Mouse (Mus musculus): ENCODE data around the gene Cand2.
A peak's percentile ranks its signal among the peaks of the same experiment; 100 is the strongest.

Cand2 gene

DNA sequence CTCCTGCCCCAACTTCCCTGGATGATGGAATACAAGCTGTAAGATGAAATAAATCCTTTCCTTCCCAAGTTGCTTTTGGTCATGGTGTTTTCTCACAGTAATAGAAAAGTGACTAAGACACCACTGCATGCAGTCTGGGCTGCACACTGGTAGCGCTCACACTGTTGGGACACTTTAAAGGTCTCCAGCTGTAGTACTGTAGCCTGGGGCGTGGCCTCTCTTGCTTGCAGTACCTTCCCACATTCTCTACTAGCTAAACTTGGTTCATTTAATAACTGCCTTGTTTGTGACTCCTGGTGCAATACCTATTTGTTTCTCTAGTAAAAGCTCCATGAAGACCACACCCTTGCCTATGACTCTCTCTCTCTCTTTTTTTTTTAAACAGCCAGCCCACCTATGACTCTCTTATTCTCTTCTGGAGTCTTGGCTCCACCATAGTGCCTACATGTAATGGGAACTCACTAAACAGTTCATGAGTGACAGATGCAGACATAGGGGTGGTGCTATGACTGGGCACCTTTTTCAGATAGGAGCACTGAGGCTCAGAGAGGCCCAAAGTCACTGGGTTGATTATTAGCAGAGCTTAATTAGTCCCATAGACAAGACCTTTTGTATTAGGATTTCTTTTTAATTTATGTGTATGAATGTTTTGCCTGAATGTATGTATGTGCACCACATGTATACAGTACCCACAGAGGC lies 58.0 kb downstream of the Cand2 start:
- DNase-seq, result no peak

DNA sequence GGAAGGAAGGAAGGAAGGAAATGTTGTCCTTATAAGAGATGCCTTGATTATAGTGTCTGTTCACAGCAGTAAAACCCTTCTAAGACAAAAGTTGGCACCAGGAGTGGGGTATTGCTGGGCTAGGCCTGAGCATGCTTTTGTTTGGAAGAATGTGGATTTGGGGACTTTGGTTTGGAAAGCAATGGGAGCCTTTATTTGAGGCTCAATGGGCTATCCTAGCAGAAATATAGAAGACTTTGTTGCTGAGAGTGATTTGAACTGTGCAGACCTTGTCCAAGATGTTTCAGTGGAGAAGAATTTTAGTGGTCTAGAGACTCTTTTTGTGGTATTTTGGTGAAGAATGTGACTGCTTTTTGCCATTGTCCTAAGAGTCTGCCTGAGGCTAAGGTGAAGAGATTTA lies 59.5 kb downstream of the Cand2 start:
- no peak for DNase-seq

DNA sequence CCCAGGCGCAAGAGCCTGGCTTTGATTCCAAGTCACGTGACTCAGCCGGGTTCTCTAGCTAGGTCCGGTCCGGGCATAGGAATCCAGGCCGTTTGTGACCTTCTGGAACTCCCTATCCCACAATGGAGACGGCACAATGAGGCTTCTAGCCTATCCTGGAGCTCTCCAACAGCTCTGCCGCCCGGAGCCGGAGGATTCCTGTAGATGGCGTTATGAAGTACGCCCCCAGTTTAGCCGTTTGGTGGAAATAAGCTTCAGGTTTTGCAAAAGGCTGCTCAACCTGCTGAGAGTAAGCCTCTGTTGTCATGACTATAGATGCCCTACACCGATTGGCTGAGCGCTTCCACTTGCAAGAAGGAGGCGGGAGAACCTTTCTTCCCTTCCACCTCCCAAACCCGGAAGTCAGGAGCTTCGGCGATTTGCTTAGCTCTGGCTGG lies 63.8 kb downstream of the Cand2 start, which contains the start of gene Efcab12:
Efcab12 (minus strand) TSS at position 252 of the 437 bp plus-strand sequence.
- DNase-seq, result no peak

DNA sequence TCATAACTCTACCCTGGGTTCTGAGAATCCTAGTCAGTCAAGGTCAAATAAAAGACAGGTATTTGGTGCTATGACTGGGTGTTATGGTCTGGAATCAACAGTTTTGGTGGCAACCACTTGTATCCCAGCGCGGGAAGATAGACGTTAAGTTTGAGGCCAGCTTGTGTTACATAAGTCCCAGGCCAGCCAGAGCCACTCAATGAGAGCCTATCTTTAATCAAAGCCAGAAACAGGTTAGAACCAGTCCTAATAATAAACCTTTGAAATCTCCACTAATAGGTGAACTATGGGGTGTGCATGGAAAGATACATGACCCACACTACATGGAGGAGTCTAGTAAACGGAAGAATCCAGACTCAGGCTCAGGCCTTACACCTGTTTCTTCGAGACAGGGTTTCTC lies 64.4 kb downstream of the Cand2 start:
- DNase-seq, result no peak

DNA sequence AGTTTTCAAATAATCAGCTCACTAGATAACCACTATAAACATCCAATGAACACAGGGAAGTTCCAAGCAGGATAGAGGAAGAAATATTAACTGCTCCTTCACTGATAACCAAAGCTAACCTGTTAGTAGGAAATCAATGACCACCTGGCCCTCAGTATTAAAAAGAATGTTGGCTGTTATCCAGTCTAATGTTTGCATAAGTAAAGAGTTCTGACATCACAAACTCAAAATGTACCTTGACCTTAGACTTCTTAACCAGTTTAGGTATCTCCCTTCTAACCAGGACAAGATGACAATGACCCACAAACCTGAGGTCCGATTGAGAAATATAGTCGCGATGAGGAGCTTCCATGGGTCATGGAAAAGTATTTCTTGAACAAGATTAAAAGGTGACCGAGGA lies 70.7 kb downstream of the Cand2 start:
- no peak for DNase-seq

DNA sequence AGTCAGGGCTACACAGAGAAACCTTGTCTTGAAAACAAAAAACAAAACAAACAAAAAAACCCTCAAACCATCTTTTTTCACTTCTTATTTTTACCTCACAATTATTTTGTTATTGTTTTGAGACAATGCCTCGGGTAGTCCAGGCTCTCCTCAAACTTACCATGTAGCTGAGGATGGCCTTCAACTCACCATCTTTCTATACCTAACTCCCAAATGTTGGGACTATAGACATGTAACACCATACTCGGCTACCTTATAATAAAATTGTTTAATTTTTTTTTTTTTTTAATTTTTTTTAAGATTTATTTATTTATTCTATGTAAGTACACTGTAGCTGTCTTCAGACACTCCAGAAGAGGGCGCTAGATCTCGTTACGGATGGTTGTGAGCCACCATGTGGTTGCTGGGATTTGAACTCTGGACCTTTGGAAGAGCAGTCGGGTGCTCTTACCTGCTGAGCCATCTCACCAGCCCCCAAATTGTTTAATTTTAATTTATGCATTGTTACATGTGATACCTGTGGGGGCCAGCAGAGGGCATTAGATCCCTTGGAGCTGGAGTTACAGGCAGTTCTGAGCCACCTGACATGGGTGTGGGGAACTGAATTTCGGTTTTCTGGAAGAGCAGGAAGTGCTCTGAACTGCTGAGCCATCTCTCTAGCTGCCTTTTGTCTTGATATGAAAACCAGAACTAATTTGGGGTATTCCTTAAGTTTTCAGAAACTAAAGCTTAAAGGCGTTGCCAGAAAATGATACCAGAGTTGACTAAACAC lies 72.5 kb downstream of the Cand2 start:
- peak; percentile 28 to 73 for DNase-seq

DNA sequence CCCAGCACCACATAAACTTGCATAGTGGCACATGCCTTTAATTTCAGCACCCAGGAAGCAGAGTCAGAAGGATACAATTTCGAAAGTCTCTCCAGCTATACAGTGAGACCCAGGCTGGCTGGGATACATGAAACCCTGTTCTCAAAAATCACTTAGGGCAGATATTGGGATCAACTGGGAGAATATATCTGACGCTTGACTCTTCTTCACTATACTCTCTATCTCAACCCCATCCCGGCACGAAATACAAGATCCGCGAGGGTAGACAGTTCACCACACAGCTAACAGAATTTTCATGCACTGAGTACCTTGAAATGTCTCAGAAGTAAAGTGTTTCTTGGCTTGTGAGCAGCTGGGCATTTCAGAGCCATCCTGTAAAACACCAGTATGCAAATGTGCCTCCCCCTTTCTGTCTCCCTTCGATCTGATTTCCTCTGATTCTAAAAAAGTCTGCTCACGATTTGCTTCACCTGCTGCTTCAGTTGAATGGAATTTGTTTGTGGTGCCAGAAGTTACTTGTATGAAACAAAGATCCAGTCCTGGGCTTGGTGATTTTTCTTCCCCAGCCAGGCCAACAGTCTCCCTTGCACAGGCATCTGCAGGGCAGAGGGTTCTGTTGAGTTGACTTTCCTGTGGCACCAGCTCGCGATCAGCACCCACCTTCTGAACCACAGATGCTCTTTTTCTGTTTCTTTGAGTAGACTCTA lies 74.4 kb downstream of the Cand2 start:
- DNase-seq, result peak in 1 of 2 experiments; percentile 17

DNA sequence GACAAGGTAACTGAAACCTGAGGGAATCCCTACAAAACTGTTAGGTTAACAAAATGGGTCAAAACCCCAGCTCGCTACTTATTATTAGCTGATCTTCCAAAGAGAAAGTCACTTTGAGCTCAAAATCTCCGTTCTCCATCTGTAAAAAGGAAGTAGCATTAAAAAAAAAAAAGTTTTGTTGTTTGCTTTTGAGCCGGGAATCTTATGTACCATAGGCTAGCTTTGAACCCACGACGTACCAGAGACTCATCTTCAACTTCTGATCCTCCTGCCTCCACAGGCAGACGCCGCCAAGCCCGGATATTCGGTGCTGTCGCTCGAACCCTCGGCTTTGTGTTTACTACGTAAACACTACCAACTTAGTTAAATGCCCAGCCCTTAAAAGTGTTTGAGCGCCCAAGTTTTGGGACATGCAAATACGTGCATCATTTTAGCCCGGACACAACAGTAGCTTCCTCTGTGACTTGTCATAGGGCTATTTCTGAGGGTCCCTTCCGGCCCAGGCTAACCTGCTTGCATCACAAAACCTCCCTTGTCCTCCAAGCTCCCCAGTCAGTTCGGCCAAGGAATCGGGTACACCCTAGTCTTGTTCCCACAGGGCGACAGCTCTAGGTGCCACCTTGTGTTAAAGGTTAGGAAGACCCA lies 78.2 kb downstream of the Cand2 start:
- peak in 1 of 2 experiments; percentile 13 for DNase-seq

DNA sequence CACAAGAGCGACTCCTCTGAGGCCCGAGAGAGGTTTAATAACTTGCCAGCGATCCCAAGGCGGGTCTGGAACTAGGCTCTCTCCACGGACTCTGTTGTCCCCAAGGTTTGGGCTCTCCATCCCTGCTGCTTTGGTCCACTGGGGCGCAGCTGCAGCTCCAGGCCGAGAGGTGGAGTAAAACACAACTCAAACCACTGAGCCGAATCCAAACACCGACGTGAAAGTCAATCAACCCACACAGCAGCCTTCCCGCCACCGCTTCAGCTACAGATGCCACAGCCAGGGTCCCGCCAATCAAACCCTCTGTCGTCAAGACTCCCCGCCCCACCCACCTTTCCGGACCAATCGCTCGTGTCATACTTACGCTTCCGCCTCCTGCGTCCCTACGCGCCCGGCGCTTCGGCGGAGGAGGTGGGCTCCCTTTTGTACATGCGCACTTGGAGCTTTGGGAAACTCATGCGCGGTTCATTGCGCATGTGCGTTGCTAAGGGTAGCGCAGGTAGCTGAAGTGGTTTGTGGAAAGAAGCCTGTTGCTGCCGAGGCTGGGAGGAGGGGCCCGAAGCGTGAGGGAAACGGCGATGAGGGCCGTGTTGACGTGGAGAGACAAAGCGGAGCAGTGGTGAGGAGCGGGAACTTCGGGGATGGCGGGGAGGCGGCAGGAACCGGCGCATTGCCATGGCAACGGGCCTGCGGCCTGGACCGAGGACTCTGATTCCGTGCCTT lies 78.9 kb downstream of the Cand2 start, which contains the start of the genes Mbd4 and Ift122:
Mbd4 (minus strand) TSS at position 281 of the 723 bp plus-strand sequence.
Ift122 (plus strand) TSS at position 380 of the 723 bp plus-strand sequence.
- DNase-seq, result peak; percentile 94 to 98

DNA sequence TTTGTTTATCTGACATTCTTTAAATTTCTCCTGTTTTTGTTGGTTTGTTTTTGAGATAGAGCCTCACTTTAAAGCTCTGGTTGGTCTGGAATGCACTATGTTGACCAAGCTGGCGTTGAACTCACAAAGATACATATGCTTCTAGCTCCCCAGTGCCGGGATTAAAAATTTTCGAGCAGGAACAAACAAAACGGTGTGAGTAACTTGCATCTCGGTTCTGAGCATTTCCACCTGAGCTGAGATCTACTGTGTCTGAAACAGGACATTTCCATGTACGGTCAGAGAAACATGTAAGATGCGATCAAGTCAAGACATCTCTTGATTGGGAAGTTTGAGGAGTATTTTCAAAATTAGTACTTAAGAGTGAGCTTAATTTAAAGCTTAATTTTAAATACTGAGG lies 79.6 kb downstream of the Cand2 start:
- DNase-seq, result no peak

DNA sequence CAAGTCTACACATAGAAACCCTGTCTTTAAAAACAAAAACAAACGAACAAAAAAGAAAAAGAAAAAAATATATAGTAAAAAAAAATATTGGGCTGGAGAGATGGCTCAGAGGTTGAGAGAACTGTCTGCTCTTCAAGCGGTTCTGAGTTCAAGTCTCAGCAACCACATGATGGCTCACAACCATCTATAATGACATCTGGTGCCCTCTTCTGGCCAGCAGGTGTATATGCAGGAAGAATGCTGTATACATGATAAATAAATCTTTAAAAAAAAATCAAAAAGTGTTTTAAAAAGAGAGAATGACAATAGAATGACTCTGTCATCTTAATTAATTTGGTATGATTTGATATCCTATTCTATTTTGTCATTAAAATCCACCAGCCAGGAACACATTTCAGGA lies 80.1 kb downstream of the Cand2 start:
- peak in 1 of 2 experiments; percentile 27 for DNase-seq

All from spleen, adult 18-20 months (tissue).